Mouse (Mus musculus): Measurements from ENCODE around the gene Coro1b. TPM values are rescaled to one million over a fixed set of nuclear protein-coding genes. Genes with fewer than 3 reads are reported as not detected.
"Not testable (repeated sequence)": the region's sequence is repeated elsewhere in the genome, so short reads cannot be mapped to it uniquely, and the experiment has no call there.

Gene Coro1b
- polyA plus RNA-seq, 1 experiment from 2014 or later = 64.4 TPM

- H3K4me3 ChIP-seq (ENCODE audit: low read depth, low read length); H3K4me2 ChIP-seq (ENCODE audit: low read depth, low read length); H3K27me3 ChIP-seq (ENCODE audit: insufficient read depth, low read length); H3K9ac ChIP-seq (replicated peaks); H3K9me3 ChIP-seq (ENCODE audit: low read length); DNase-seq; H3K27ac ChIP-seq (ENCODE audit: low read depth): not testable (repeated sequence)
- Histone ChIP-seq H3K36me3 (replicated peaks; ENCODE audit: insufficient read depth, low read length) (peaks cover 19% of the 10 kb centered on the region), H3K4me1 (ENCODE audit: insufficient read depth) (peaks cover 11% of the 10 kb centered on the region)
- ATAC-seq = peak; percentile 76
- 14% methylated on average over 8 of the region's 8 CpGs for WGBS (ENCODE audit: insufficient replicate concordance)
- peak; percentile 70 for TF ChIP-seq CTCF (IDR thresholded peaks at IDR 0.05; ENCODE audit: low read depth)
These were observed 12.5 kb upstream of the Coro1b start for GRCm38 (mm10) chr19:4135963-4136345.

- H3K27ac ChIP-seq (ENCODE audit: low read depth) = no peak overlapping the region
- H3K36me3 ChIP-seq (replicated peaks; ENCODE audit: insufficient read depth, low read length) = peaks cover 16% of the 10 kb centered on the region
- ATAC-seq = no peak
- 80% methylated on average over 5 of the region's 5 CpGs for WGBS (ENCODE audit: insufficient replicate concordance)
- TF ChIP-seq CTCF (IDR thresholded peaks at IDR 0.05; ENCODE audit: low read depth) (peak; percentile 48), EP300 (IDR thresholded peaks at IDR 0.05; ENCODE audit: low read depth) (no peak)
- H3K9ac ChIP-seq (replicated peaks) = no peak overlapping the region
- H3K4me3 ChIP-seq (ENCODE audit: low read depth, low read length) = no peak overlapping the region
- no peak for DNase-seq
- H3K9me3 ChIP-seq (ENCODE audit: low read length) = no peaks in the 10 kb centered on the region
- H3K4me1 ChIP-seq (ENCODE audit: insufficient read depth) = peaks cover 9% of the 10 kb centered on the region
- H3K27me3 ChIP-seq (ENCODE audit: insufficient read depth, low read length) = no peaks in the 10 kb centered on the region
- no peak overlapping the region for H3K4me2 ChIP-seq (ENCODE audit: low read depth, low read length)
These were observed 12.0 kb upstream of the Coro1b start for GRCm38 (mm10) chr19:4136463-4136862.

GRCm38 (mm10) chr19:4137913-4138312, 10.5 kb upstream of the Coro1b start:
- Histone ChIP-seq H3K4me1 (ENCODE audit: insufficient read depth) (peaks cover 6% of the 10 kb centered on the region), H3K9ac (replicated peaks) (no peak overlapping the region), H3K27me3 (ENCODE audit: insufficient read depth, low read length) (no peaks in the 10 kb centered on the region), H3K36me3 (replicated peaks; ENCODE audit: insufficient read depth, low read length) (peaks cover 2% of the 10 kb centered on the region; the same call in 1 of the 2 replicates), H3K4me3 (ENCODE audit: low read depth, low read length) (no peak overlapping the region), H3K9me3 (ENCODE audit: low read length) (no peaks in the 10 kb centered on the region), H3K4me2 (ENCODE audit: low read depth, low read length) (no peak overlapping the region), H3K27ac (ENCODE audit: low read depth) (no peak overlapping the region)
- no peak for TF ChIP-seq EP300 (IDR thresholded peaks at IDR 0.05; ENCODE audit: low read depth)
- TF ChIP-seq CTCF (IDR thresholded peaks at IDR 0.05; ENCODE audit: low read depth) = no peak
- ATAC-seq (no peak), DNase-seq (no peak)
- WGBS (ENCODE audit: insufficient replicate concordance) = 65% methylated on average over 5 of the region's 5 CpGs

- DNase-seq (no peak), ATAC-seq (no peak)
- no peak within 1 kb of the TSS for H3K9ac ChIP-seq (replicated peaks)
- WGBS (ENCODE audit: insufficient replicate concordance) = 88% methylated on average over 2 of the region's 2 CpGs
- H3K27me3 ChIP-seq (ENCODE audit: insufficient read depth, low read length) = no peaks in the 10 kb centered on the region
- H3K4me2 ChIP-seq (ENCODE audit: low read depth, low read length) = no peak within 1 kb of the TSS
- no peak within 1 kb of the TSS for H3K4me3 ChIP-seq (ENCODE audit: low read depth, low read length)
- TF ChIP-seq CTCF (IDR thresholded peaks at IDR 0.05; ENCODE audit: low read depth) (no peak), EP300 (IDR thresholded peaks at IDR 0.05; ENCODE audit: low read depth) (no peak)
- H3K36me3 ChIP-seq (replicated peaks; ENCODE audit: insufficient read depth, low read length) = no peaks in the 10 kb centered on the region
- H3K27ac ChIP-seq (ENCODE audit: low read depth) = no peak within 1 kb of the TSS
- H3K9me3 ChIP-seq (ENCODE audit: low read length) = no peaks in the 10 kb centered on the region
- peaks cover 9% of the 10 kb centered on the region for H3K4me1 ChIP-seq (ENCODE audit: insufficient read depth)
These were observed 9.0 kb upstream of the Coro1b start, which contains the start of gene Gpr152 for GRCm38 (mm10) chr19:4139446-4139845. Gpr152 (plus strand) TSS chr19:4139787.

GRCm38 (mm10) chr19:4140147-4140546, 8.3 kb upstream of the Coro1b start:
- no peaks in the 10 kb centered on the region for H3K27me3 ChIP-seq (ENCODE audit: insufficient read depth, low read length)
- no peaks in the 10 kb centered on the region for H3K9me3 ChIP-seq (ENCODE audit: low read length)
- peaks cover 10% of the 10 kb centered on the region for H3K4me1 ChIP-seq (ENCODE audit: insufficient read depth)
- no peaks in the 10 kb centered on the region for H3K36me3 ChIP-seq (replicated peaks; ENCODE audit: insufficient read depth, low read length)
- DNase-seq = no peak
- no peak overlapping the region for H3K4me2 ChIP-seq (ENCODE audit: low read depth, low read length)
- H3K9ac ChIP-seq (replicated peaks) = no peak overlapping the region
- H3K27ac ChIP-seq (ENCODE audit: low read depth) = no peak overlapping the region
- TF ChIP-seq EP300 (IDR thresholded peaks at IDR 0.05; ENCODE audit: low read depth) = no peak
- TF ChIP-seq CTCF (IDR thresholded peaks at IDR 0.05; ENCODE audit: low read depth) = no peak
- no peak overlapping the region for H3K4me3 ChIP-seq (ENCODE audit: low read depth, low read length)
- ATAC-seq = no peak
- 66% methylated on average over 6 of the region's 6 CpGs for whole genome bisulfite sequencing (ENCODE audit: insufficient replicate concordance)

GRCm38 (mm10) chr19:4142416-4143173, 5.8 kb upstream of the Coro1b start:
- Histone ChIP-seq H3K27ac (ENCODE audit: low read depth) (no peak overlapping the region), H3K4me1 (ENCODE audit: insufficient read depth) (peaks cover 20% of the 10 kb centered on the region), H3K9me3 (ENCODE audit: low read length) (no peaks in the 10 kb centered on the region), H3K9ac (replicated peaks) (no peak overlapping the region), H3K4me3 (ENCODE audit: low read depth, low read length) (no peak overlapping the region), H3K36me3 (replicated peaks; ENCODE audit: insufficient read depth, low read length) (no peaks in the 10 kb centered on the region), H3K27me3 (ENCODE audit: insufficient read depth, low read length) (no peaks in the 10 kb centered on the region), H3K4me2 (ENCODE audit: low read depth, low read length) (no peak overlapping the region)
- no peak for DNase-seq
- TF ChIP-seq EP300 (IDR thresholded peaks at IDR 0.05; ENCODE audit: low read depth) (no peak), CTCF (IDR thresholded peaks at IDR 0.05; ENCODE audit: low read depth) (no peak)
- WGBS (ENCODE audit: insufficient replicate concordance) = 79% methylated on average over 18 of the region's 18 CpGs
- no peak for ATAC-seq

Data from liver, postnatal 0 days (tissue).